Mouse (Mus musculus) hematopoietic stem cell, adult 5-6 weeks (primary cell): ENCODE measurements around the gene Cox6a1. TPM values are rescaled to one million over a fixed set of nuclear protein-coding genes. Genes with fewer than 3 reads are reported as not detected.
A peak's percentile ranks its signal among the peaks of the same experiment; 100 is the strongest.
"Not testable (repeated sequence)": the region's sequence is repeated elsewhere in the genome, so short reads cannot be mapped to it uniquely, and the experiment has no call there.

Experiments used
- ATAC-seq, 2 experiments: fragments of 125-278 bp in 1 of 2; replicated peaks in 1 of 2; 2 replicates each; pipeline ENCODE4 v1.8.0; 2016 to 2017; ENCODE audit warnings: inconsistent platforms in 2 of 2, mild to moderate bottlenecking in 2 of 2, moderate number of reproducible peaks in 2 of 2, low read depth in 1 of 2, moderate TSS enrichment in 1 of 2; ENCODE audit not compliant: low FRiP score in 2 of 2, poor library complexity in 2 of 2, severe bottlenecking in 2 of 2, insufficient read depth in 1 of 2, low TSS enrichment in 1 of 2
- total RNA-seq: library from RNA; stranded (forward); fragments of 172-1452, 232-1000 nt; gene quantifications from 2 replicates; pipeline ENCODE4 v1.2.3, GENCODE M21; 2017

The Cox6a1 gene
- total RNA-seq, 1 experiment from 2014 or later, result 38.2 TPM

GRCm38 (mm10) chr5:115317645-115318328, 31.0 kb downstream of the Cox6a1 start:
- no peak for ATAC-seq

GRCm38 (mm10) chr5:115316968-115317644, 31.7 kb downstream of the Cox6a1 start:
- no peak for ATAC-seq

GRCm38 (mm10) chr5:115313668-115313943, 35.2 kb downstream of the Cox6a1 start:
- ATAC-seq, result 0 out of 4 replicates have a peak, but pooled peaks of 1 of the 2 experiments have one; percentile 12

GRCm38 (mm10) chr5:115312816-115313667, 35.7 kb downstream of the Cox6a1 start:
- ATAC-seq, result peak; percentile 51 to 56; a peak in 3 of 4 replicates

GRCm38 (mm10) chr5:115312354-115312753, 36.4 kb downstream of the Cox6a1 start:
- ATAC-seq, result 0 out of 4 replicates have a peak, but pooled peaks of 1 of the 2 experiments have one; percentile 2

- ATAC-seq, result not testable (repeated sequence)
Observed at GRCm38 (mm10) chr5:115302190-115302589, 46.6 kb downstream of the Cox6a1 start.

- ATAC-seq, result no peak
Observed at GRCm38 (mm10) chr5:115301615-115302014, 47.2 kb downstream of the Cox6a1 start.

GRCm38 (mm10) chr5:115300792-115301614, 47.8 kb downstream of the Cox6a1 start, which contains the start of gene Dynll1:
Gene Dynll1, minus strand, starts transcription at chr5:115300999.
- peak; percentile 93 to 95 for ATAC-seq

GRCm38 (mm10) chr5:115300035-115300744, 48.6 kb downstream of the Cox6a1 start:
- peak in 1 of 2 experiments; percentile 12; a peak in 2 of 4 replicates for ATAC-seq

GRCm38 (mm10) chr5:115296347-115296746, 52.4 kb downstream of the Cox6a1 start:
- no peak for ATAC-seq

Other genes starting within 250 kb of the Cox6a1 start
- 15.9 and 18.0 TPM in 2 replicates for gene Acads, start 229.6 kb downstream of the Cox6a1 start, total RNA-seq
- gene Unc119b, start 214.0 kb downstream of the Cox6a1 start, total RNA-seq, result 12.8 and 14.2 TPM in 2 replicates
- gene Mlec, start 190.8 kb downstream of the Cox6a1 start, total RNA-seq, result 225 and 241 TPM in 2 replicates
- not detected in 2 replicates for gene Cabp1, start 154.6 kb downstream of the Cox6a1 start, total RNA-seq
- gene Pop5, start 113.1 kb downstream of the Cox6a1 start, total RNA-seq, result 67.4 and 94.4 TPM in 2 replicates
- 50.7 and 55.9 TPM in 2 replicates for gene Rnf10, start 76.1 kb downstream of the Cox6a1 start, total RNA-seq
- gene Coq5, start 69.3 kb downstream of the Cox6a1 start, total RNA-seq, result 39.0 and 55.3 TPM in 2 replicates
- gene Dynll1, start 48.0 kb downstream of the Cox6a1 start, total RNA-seq, result 198 and 266 TPM in 2 replicates
- 82.0 and 105 TPM in 2 replicates for gene Srsf9, start 21.8 kb downstream of the Cox6a1 start, total RNA-seq
- 14.1 and 14.3 TPM in 2 replicates for gene Gatc, start 7.8 kb downstream of the Cox6a1 start, total RNA-seq
- gene Triap1, start 7.8 kb downstream of the Cox6a1 start, total RNA-seq, result 8.6 and 9.6 TPM in 2 replicates
- not detected in 2 replicates for gene Msi1, start 80.6 kb upstream of the Cox6a1 start, total RNA-seq
- not detected in 2 replicates for gene Pla2g1b, start 117.3 kb upstream of the Cox6a1 start, total RNA-seq
- 6.0 and 10.4 TPM in 2 replicates for gene Sirt4, start 135.7 kb upstream of the Cox6a1 start, total RNA-seq
- gene Pxn, start 157.7 kb upstream of the Cox6a1 start, total RNA-seq, result 57.2 and 118 TPM in 2 replicates
- 1,280 and 1,726 TPM in 2 replicates for gene Rplp0, start 210.5 kb upstream of the Cox6a1 start, total RNA-seq
- gene Gcn1l1, start 216.3 kb upstream of the Cox6a1 start, total RNA-seq, result 31.4 and 34.5 TPM in 2 replicates